Mouse (Mus musculus): ENCODE results near the gene Chrm2.
A peak's percentile ranks its signal among the peaks of the same experiment; 100 is the strongest.

The Chrm2 gene

DNA sequence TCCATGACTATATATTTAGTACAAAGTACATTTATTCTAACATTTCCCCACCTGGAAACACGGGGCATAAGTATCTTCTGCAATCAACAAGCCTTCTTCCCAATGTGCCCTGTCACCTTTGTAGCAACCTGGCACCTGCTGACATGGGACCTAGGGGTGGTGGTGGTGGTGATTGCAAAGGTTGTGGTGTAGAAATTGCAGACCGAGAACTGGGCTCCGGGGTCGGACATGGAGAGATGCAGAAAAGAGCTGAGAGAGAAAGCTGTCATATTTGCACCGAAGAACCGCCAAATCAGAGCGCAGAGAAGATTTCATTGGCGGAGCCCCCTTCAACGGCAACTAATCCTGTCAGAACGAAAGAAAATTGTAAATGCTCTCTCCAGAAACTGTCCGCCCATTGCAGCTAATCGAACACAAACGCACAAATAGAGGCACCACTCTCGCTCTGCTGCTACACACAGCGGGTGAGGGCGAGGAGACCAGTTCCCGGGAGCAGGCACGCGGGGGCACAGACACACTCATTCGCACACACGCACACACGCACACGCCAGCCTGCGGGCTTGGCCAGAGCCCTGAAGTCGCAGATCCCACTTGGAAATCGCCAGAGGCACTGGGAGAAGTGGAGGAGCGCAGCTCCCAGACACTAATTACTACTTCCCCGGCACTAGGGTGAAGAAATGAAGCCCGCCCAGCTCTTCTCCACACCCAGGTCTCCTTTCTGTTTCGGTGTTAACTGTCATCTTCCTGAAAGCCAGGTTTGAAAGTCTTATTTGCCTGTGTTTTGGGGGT, at the start of gene Chrm2:
Chrm2 (plus strand) TSS at position 473 of the 789 bp plus-strand sequence.
- peak; percentile 16 to 28 for DNase-seq

DNA sequence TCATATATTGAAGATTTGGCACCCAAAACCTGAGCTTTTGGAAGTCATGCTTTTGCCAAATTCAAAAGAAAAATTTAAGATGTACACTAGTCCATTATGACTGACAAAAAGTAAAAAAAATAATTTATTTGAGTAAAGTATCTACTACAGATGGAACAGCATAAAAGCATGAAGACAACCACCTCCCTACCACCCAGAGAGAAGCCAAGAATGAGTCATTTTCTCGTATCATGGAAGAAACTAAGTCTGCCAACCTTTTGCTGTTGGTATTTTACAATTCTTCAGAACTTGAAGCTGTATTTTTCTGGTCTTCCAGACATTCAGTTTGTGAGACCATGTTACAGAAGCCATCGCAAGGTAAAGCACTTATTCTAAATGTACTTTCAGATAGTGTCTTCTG, 13.9 kb upstream of the Chrm2 start:
- DNase-seq: no peak

DNA sequence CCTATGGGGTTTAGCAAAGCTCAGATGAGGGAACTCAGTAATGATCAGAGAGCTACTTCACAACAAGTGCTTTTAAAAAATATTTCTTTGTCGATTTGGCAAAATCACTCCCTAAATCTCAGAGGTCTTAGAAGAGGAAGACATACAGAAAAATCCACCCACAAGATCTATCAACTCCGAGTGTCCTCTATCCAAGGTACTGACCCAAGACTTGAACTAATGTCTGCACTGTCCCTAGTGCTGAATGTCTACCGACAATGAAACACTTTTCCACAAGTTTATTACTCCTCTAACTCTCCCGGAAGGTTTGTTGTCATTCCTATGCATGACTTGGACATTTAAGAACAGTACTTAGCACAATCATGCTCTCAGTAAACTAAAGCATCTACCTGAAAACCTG, 9.9 kb upstream of the Chrm2 start:
- DNase-seq: no peak

DNA sequence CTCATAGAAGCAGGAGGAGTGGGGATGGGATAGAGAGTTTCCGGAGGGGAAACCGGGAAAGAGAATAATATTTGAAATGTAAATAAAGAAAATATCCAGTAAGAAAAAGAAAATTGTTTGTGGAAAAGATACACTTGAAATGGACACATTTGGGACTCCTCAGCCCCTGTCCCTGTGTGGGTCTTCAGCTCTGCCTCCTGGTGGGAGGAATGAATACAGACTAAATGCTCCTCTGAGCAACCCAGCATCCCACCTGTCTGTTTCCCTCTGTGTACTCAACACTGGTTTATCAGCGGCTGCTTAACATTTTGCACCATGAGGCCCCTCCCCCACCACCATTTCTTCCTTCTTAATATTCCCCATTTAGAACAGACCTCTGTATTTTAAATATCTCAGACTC, 3.8 kb upstream of the Chrm2 start:
- DNase-seq: no peak

DNA sequence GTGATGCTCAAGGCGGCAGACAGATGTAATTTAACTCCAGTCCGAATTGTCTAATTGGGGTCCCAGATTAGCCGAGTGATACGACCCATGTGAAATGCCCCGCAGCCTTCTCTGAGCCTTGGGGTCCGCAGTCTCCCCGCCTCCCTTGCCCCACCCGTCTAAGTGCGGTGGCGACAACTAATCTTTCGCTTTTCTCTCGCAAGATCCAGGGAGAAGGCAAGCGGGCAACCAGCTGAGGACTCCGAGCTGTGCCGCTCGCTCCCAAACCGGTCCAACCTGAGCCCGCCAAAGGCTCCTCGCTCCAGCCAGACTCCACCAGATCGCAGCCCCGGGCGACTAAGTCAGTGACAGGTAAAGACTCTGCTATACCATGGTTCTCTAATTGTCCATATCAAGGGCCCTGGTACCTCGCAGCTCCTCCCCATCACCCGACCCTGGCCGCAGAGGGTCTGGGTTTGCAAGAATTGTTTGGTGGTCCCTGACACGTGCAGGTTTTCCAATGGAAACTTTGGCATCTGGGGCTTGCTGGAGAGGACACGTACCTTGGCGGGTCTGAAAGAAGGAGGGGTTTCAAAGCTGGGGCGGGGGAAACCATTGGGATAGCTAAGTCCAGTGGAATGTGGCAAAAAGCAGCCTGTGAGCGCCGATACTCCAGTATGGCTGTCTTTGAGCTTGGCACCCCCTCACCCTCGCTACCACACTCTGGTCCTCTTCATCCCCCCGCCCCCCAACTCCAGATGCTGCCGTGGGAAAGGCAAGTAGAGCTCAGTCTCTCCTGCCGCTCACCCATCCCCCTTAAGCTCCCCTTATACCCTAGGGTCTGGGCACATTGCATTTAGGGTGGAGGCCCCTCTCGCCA, 746 bp downstream of the Chrm2 start:
- DNase-seq: peak; percentile 12 to 31

DNA sequence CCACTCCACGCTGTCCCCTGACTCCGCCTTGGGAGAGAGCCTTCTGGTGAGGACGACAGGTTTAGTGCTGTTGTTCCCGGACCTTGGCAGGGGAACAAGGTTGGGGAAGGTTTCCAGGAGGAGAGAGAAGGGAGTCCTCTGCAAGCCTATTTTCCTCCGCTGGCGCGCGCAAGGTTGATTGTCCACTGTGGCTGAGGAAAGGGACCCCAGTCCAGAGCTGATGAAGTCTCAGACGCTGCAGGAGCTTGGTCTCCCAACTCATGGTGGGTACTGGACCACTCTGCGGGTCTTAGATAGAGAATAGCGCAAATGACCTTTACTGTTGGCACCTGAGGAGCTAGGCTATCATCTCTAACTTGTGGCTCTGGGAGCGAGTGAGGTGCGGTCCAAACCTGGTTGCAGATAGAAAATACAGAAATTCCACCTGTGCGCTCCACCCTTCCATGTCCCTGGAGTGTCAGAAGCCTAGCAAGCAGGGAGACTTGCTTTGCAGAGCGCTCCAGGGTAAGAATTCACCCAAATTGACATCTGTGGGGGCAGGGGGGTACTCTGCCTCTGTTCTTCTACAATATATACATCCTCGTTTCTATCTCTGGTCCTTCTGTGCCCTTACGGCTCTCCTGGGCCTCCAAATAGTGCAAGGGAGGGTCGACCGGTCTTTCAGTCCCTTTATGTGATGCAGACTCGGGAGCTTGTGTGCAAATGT, 1.5 kb downstream of the Chrm2 start:
- peak in 1 of 2 experiments; percentile 8 for DNase-seq

DNA sequence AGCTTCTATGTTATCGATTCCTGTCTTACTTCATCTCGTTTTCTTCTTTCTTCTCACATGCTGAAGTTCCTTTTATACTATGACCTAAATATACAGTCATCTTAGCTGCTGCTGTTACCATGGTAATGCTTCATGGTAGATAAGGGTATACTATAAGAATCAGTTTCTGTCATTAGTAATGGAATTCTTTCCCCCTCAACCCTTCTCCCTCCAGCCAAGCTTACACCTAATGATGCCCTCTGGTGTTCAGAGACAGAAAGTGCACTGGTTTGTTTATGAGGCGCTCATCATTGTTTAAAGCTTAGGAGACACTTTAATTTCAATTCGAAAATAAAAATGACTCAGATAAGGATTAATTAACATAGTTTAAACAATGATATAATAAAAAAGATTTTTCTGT, 5.8 kb downstream of the Chrm2 start:
- no peak for DNase-seq

DNA sequence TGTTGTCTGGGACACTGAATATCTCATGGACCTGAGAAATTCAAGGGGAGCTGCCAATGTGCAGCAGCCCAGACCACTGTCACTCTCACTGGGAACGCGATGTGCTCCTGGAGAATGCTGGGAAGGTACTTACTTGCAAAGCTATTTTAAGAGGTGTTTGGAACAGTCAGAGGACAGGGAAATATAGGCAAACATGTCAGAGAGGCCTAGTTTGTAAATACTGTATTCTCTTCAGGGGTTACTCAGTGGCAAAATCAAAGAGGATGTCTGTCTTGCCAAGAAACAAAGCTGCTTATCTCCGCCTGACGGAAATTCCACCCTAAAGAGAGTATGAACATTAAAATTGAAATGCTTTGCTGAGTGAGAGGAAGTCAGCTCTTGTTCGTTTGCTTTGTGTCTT, 17.3 kb downstream of the Chrm2 start:
- no peak for DNase-seq

DNA sequence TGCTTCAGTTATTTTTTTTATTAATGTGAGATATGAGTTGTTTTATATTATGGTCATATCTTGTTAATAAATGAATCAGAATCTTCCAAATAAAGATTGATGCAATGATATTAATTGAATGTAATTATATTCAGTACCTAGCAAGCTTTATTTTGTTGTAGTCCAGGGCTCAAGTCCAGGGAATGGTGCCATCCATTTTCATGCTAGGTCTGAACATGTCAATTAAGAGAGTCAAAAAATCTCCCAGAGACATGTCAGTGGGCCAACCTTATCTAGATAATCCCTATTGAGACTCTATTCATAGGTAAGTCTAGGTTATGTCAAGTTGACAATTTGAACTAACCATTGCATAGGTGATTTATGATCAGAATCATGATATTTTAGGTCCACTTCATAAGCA, 21.1 kb downstream of the Chrm2 start:
- DNase-seq: no peak

DNA sequence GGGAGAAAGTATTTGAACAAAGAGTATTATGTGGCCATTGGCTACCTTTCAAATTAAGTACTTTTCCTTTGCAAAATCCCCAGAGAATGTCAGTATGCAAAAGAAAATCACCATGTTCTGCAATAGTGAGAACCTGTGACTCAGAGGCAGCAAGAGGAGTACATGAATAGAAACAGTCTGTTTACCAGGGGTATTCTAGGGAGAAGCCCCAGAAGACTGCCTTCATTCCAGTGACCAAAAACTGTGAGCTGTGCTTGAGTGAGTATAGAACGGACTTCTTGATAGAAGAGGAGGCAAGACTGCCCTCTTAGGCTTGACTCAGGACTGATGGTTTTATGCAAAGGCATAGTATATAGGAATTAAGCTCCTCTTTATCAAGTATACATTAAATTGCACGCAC, 22.2 kb downstream of the Chrm2 start:
- DNase-seq: no peak

DNA sequence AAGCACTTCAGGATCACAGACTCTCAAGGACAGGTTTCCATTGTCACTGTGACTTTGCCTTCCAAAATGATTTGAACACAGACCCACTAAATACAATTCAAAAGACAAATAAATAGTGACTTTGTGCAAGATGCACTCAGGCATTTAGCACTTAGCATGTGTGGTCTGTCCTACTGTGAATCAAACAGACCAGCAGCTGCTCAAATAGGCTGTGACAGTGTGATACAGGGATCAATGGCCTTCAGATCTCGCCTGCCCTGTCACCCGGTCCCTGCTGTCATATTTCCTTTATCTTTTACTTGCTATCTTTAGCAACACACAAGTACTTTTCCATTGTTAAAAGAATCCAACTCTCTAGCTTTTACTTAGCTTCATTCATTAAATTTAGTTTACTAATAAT, 31.8 kb downstream of the Chrm2 start:
- DNase-seq: no peak

DNA sequence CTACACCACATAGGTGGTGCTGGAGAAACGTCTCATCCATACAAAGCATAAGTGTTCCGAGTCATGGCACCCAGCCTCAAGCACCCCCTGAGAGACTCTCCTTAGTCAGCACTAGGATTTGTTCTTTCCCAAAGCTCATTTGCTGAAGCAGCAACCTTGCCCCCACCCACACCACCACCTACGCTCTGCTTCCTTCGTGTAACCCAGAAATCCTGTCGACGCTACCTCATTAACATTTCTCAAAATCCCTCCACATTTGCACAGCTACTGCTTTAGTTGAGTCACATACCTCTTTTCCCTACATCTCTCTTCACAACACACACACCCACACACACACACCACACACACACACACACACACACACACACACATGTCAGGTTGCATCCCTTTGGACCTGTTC, 50.1 kb downstream of the Chrm2 start:
- no peak for DNase-seq

DNA sequence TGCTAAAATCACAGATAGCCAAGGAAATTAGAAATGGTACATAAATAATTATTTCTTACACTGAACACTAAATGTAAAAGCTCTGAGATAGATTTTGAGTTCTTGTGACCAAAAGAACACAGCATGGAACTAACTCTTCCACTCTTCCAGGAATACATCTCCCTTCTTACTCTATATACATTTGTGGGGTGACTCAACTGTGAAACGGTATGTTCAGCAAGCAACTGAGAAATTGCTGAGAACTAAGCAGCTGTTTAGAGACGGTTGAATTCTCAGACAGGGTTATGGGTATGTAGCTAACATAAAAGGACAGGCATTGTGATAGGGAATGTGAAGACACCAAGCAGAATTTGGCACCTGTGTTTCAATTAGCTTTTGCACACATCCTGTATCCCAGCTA, 51.3 kb downstream of the Chrm2 start:
- DNase-seq: no peak

DNA sequence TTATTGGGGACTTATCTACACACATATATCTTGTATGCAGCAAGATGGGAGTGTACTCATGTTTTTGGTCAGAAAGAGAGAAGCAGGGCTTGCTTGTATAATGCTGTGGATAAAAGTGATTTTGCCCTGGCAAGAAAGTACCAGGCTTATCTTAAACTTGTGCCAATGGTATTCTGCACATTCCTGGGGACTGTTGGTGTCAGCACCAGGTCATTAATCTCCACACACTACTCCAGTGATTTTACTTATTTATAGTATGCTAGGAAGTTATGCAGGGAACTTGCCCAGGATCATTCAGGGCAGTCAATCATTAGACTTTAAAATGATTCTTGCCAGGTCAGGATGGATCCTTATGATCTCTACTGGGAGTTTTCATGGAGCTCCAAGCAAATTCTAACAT, 63.6 kb downstream of the Chrm2 start:
- no peak for DNase-seq

DNA sequence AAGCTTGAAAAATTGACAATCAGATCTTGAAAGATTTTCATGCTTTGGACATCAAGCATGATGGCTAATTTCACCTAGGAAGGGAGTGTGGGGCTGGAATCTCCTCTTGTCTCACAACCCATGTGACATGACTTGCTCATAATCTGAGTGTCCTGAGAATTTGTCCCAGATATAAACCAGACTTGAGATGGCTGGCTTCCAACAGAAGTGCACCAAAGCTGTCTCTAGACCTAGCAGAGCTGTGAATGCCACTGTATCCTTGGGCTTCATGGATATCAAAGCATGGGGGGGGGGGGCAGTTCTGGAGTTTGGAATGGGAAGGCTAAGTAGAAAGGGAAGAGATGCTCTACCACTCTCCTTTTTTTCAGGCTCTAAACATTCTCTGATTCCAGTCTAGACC, 67.2 kb downstream of the Chrm2 start:
- DNase-seq: no peak

DNA sequence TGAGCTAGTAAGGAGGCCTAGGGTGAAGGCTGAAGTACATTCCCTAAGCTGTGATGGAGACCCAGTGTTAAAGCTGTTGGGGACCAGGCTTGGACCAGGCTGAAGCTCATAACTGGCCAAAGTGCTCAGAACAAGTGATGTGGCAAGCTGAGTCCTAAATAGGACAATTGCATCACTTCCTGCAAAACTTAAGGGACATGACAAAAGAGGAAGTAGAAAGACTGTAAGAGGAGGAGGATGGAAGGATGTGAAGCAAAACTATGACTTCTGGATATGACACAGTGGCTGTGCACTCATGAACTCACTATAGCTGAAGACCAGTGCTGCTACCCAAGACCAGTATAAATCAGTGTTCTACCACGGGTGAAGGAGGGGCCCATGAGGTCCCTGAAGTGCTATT, 69.1 kb downstream of the Chrm2 start:
- DNase-seq: no peak

DNA sequence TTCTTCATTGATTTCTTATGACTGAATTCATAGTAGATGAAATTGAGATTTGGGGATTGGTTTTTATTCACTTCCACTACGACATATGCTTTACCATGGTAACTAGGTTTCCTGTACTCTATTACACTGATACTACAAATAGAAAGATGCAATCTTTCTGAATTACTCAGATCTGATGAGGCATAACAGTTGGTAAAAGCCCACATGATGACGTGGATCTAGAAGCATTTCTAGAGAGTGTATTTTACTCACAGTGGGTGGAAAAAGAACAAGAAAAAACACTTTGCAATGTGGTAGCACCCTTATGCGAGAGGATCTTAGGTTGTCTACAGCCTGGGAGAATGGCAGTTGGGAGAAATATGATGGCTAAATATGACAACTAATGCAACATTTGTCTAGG, 76.1 kb downstream of the Chrm2 start:
- no peak for DNase-seq

DNA sequence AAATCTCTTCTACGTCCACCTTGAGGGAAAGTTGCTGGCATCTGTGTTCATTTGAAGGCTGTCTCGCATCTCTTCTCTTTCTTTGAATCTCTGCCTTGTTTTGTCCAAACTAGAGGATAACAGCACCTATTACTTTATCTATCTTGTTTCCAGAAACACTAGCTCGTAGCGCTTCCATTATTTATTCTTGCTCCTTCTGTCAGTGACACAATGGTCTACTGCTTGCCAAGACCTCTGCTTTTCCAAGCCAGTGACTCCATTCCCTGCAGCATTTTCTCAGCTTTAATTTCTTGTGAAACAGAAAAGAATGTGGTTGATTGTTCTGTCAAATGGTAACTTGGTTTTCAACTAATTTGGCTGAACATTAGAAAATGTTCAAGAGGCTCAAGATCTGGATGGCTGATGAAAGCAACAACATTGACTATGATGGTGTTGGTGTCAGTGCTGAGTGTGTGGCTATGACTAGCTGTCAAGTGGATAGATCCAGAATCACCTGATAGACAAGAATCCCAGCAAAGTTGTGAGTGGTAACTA, 96.3 kb downstream of the Chrm2 start:
- no peak for DNase-seq

DNA sequence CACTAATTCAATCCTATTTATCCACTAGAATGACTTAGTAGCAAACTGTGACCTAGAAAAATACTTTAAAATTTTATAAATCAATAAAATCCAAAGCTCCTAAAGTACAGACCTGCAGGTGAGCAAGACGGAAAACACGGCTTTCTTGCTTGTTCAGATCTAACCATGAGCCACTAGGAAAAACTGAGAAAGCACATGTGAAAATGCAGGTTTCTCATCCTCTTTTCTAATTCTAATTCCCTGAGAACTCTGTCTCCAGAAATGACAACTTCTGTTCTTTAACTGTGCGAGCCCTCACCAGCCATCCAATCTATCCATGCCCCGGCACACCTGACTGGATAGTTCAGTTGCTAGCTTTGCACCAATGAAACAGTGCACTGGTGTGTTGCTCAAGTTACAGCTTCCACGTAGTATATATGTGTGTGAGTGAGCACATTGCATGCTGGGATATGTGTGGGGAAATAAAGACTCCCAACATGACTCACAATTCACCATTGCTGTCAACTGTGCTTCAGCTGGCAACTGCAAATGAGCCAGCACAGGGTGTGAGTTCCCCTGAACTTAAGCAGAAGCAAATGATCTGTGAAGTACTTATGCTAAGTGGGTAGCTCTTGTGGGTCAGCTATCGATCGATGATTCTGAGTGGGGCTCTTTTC, 119.3 kb downstream of the Chrm2 start:
- DNase-seq: no peak

DNA sequence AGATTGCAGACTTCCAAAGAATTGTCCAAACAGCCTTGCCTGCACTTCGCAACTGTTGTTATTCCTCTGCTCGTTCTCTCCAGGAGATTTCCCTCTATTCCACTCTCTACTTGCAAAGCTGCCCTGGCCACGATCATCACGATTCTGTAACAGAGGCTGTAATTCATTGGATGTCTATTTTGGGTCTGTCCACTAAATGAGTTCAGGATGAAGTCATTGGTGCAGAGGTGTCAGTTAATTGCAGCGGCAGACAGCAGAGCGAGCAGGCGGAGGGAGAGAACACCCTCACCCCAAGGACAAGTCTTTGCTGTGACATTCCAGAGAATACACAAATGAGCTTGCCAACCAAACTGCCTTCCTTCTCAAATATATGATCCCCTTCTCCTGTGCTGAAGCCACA, 120.1 kb downstream of the Chrm2 start:
- peak in 1 of 2 experiments; percentile 5 for DNase-seq

DNA sequence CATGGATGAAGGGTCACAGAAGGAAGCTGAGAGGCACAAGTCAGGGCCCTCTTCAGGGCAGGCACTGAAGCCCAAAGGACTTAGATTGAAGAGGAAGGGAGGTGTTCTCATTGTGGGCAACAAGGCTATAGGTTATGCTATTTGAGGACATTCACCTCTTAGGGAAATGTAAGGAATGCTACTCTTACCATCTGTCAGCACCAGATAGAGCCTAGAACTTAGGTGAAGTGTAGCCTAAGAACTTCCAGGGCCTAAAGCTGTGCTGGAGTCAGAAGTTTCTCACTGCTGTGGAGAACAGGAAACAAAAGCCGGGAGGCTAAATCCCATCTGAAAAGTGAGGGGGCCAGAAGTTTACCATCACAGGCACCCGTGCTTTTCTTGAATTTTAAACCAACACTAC, 120.6 kb downstream of the Chrm2 start:
- no peak for DNase-seq

DNA sequence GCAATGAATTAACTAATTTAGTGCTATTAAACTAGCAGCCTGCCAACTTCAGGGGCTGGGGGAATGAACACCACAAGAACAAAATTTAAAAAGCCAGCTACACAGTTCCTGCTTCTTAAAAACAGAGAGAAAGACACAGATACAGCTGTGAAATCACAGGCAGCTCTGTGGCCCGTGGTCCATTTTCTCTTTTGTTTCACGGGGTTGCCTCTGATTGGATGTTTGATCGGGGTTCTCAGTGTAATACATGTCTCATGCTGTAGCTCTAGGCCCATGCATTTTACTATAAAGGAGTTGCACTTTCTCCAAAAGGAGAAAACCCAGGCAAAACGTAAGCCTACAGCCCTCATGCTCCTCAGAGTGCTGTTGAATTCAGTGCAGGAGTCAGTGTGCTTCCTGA, 128.6 kb downstream of the Chrm2 start:
- DNase-seq: no peak

DNA sequence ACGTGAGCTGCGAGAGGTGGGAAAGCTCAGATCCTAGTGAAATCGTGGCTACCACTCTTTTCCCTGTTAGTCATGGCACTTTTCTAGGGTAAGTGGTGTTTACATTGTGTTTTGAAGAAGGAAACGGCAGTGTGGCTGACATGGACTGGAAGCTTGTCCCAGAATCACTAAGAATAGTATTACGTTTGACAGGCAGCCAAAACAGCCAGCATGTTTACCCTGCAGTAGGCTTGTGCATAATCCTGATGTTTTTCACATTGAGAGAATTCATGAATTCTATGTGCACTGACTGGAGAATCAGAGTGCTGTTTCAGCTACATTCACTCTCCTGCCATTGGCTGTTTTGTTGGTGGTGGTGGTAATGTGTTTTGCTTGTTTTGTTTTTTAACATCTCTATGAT, 129.4 kb downstream of the Chrm2 start:
- DNase-seq: no peak
